Mouse (Mus musculus) forebrain, embryonic 10.5 days (tissue): ENCODE data around the gene Cacna1d. TPM values are rescaled to one million over a fixed set of nuclear protein-coding genes. Genes with fewer than 3 reads are reported as not detected.

Experiments used
- DNase-seq: peaks from one replicate; pipeline ENCODE4 v3.0.0-alpha.2; 2017; ENCODE audit warnings: low spot score; ENCODE audit errors: extremely low spot score
- H3K27ac ChIP-seq: fragments of 300-500 bp; sonication (generic); 2 replicates; pipeline ENCODE4 v1.5.1; 2016; ENCODE audit warnings: mild to moderate bottlenecking
- H3K27me3 ChIP-seq: fragments of 300-500 bp; sonication (generic); 2 replicates; pipeline ENCODE4 v1.6.1; 2016; ENCODE audit warnings: mild to moderate bottlenecking; ENCODE audit not compliant: poor library complexity, severe bottlenecking
- H3K36me3 ChIP-seq: fragments of 300-500 bp; sonication (generic); replicated peaks from 2 replicates; pipeline ENCODE4 v1.6.1; 2016; ENCODE audit warnings: mild to moderate bottlenecking, moderate library complexity
- H3K4me1 ChIP-seq: fragments of 300-500 bp; sonication (generic); 2 replicates; pipeline ENCODE4 v1.6.1; 2016
- H3K4me3 ChIP-seq: fragments of 300-500 bp; sonication (generic); 2 replicates; pipeline ENCODE4 v1.5.1; 2016; ENCODE audit warnings: mild to moderate bottlenecking, moderate library complexity
- H3K9me3 ChIP-seq: fragments of 300-500 bp; sonication (generic); 2 replicates; pipeline ENCODE4 v1.6.1; 2016; ENCODE audit warnings: mild to moderate bottlenecking, moderate library complexity
- WGBS: fragments of 180-500 bp; shearing (Covaris S2); methylation state at CpG from one replicate; pipeline ENCODE4 v1.1.7; 2016; 5-methylcytosine and 5-hydroxymethylcytosine counted together
- polyA plus RNA-seq: library from polyadenylated mRNA; unstranded; fragments of >200 nt; fragmentation: Nextera tagmentation; extraction: Ambion mirVana; gene quantifications from 2 replicates; pipeline ENCODE4 v1.2.1, GENCODE M21; 2016

Gene Cacna1d
- polyA plus RNA-seq, 1 experiment from 2014 or later: 1.3 TPM

- no peak for DNase-seq
- no peaks in the 10 kb centered on the region for H3K36me3 ChIP-seq
- H3K4me3 ChIP-seq: no peak overlapping the region
- peaks cover 10% of the 10 kb centered on the region for H3K4me1 ChIP-seq
- no peaks in the 10 kb centered on the region for H3K9me3 ChIP-seq
- WGBS: 22% methylated on average over 13 of the region's 13 CpGs
- H3K27me3 ChIP-seq: peaks cover 14% of the 10 kb centered on the region
- no peak overlapping the region for H3K27ac ChIP-seq
These were observed 35.3 kb downstream of the Cacna1d start for GRCm38 (mm10) chr14:30455801-30456595.

- Histone ChIP-seq H3K4me3 (no peak overlapping the region), H3K4me1 (no peaks in the 10 kb centered on the region), H3K9me3 (peaks cover 3% of the 10 kb centered on the region; the same call in 1 of the 2 replicates), H3K36me3 (no peaks in the 10 kb centered on the region), H3K27ac (no peak overlapping the region), H3K27me3 (no peaks in the 10 kb centered on the region)
- WGBS: 82% methylated on average over 3 of the region's 3 CpGs
- DNase-seq: no peak
These were observed 51.3 kb downstream of the Cacna1d start for GRCm38 (mm10) chr14:30439915-30440314.

- Histone ChIP-seq H3K27ac (no peak overlapping the region), H3K27me3 (no peaks in the 10 kb centered on the region), H3K9me3 (peaks cover 3% of the 10 kb centered on the region; the same call in 1 of the 2 replicates), H3K4me1 (peaks cover 2% of the 10 kb centered on the region), H3K36me3 (no peaks in the 10 kb centered on the region), H3K4me3 (no peak overlapping the region)
- WGBS: 93% methylated on average over 5 of the region's 5 CpGs
- no peak for DNase-seq
These were observed 55.9 kb downstream of the Cacna1d start for GRCm38 (mm10) chr14:30435316-30435715.

- no peak overlapping the region for H3K4me3 ChIP-seq
- no peaks in the 10 kb centered on the region for H3K9me3 ChIP-seq
- 66% methylated on average over 5 of the region's 5 CpGs for WGBS
- H3K27ac ChIP-seq: no peak overlapping the region
- H3K4me1 ChIP-seq: peaks cover 17% of the 10 kb centered on the region
- no peak for DNase-seq
- no peaks in the 10 kb centered on the region for H3K27me3 ChIP-seq
- no peaks in the 10 kb centered on the region for H3K36me3 ChIP-seq
These were observed 60.8 kb downstream of the Cacna1d start for GRCm38 (mm10) chr14:30430446-30430845.

GRCm38 (mm10) chr14:30430026-30430425 lies 61.2 kb downstream of the Cacna1d start:
- Histone ChIP-seq H3K9me3 (no peaks in the 10 kb centered on the region), H3K27ac (no peak overlapping the region), H3K36me3 (no peaks in the 10 kb centered on the region), H3K4me1 (peaks cover 19% of the 10 kb centered on the region), H3K27me3 (no peaks in the 10 kb centered on the region), H3K4me3 (no peak overlapping the region)
- 90% methylated on average over 9 of the region's 9 CpGs for WGBS
- no peak for DNase-seq

- no peaks in the 10 kb centered on the region for H3K36me3 ChIP-seq
- no peaks in the 10 kb centered on the region for H3K27me3 ChIP-seq
- no peaks in the 10 kb centered on the region for H3K9me3 ChIP-seq
- no peak for DNase-seq
- H3K4me3 ChIP-seq: no peak overlapping the region
- H3K4me1 ChIP-seq: peaks cover 19% of the 10 kb centered on the region
- no peak overlapping the region for H3K27ac ChIP-seq
- WGBS: 74% methylated on average over 9 of the region's 9 CpGs
These were observed 61.6 kb downstream of the Cacna1d start for GRCm38 (mm10) chr14:30429606-30430005.

- Histone ChIP-seq H3K4me1 (peaks cover 19% of the 10 kb centered on the region), H3K4me3 (no peak overlapping the region), H3K36me3 (no peaks in the 10 kb centered on the region), H3K27me3 (no peaks in the 10 kb centered on the region), H3K27ac (no peak overlapping the region), H3K9me3 (no peaks in the 10 kb centered on the region)
- DNase-seq: no peak
These were observed 62.5 kb downstream of the Cacna1d start for GRCm38 (mm10) chr14:30428757-30429156.

GRCm38 (mm10) chr14:30425876-30426275 lies 65.4 kb downstream of the Cacna1d start:
- no peak overlapping the region for H3K4me3 ChIP-seq
- 50% methylated on average over 4 of the region's 4 CpGs for WGBS
- H3K36me3 ChIP-seq: no peaks in the 10 kb centered on the region
- no peak overlapping the region for H3K27ac ChIP-seq
- H3K27me3 ChIP-seq: no peaks in the 10 kb centered on the region
- no peak for DNase-seq
- peaks cover 19% of the 10 kb centered on the region for H3K4me1 ChIP-seq
- H3K9me3 ChIP-seq: no peaks in the 10 kb centered on the region

GRCm38 (mm10) chr14:30425175-30425574 lies 66.1 kb downstream of the Cacna1d start:
- Histone ChIP-seq H3K4me3 (no peak overlapping the region), H3K27ac (no peak overlapping the region), H3K27me3 (no peaks in the 10 kb centered on the region), H3K36me3 (no peaks in the 10 kb centered on the region), H3K4me1 (peaks cover 16% of the 10 kb centered on the region), H3K9me3 (no peaks in the 10 kb centered on the region)
- DNase-seq: no peak
- WGBS: 82% methylated on average over 6 of the region's 6 CpGs

GRCm38 (mm10) chr14:30424638-30425037 lies 66.6 kb downstream of the Cacna1d start:
- Histone ChIP-seq H3K36me3 (no peaks in the 10 kb centered on the region), H3K4me3 (no peak overlapping the region), H3K4me1 (peaks cover 13% of the 10 kb centered on the region), H3K9me3 (no peaks in the 10 kb centered on the region), H3K27ac (no peak overlapping the region), H3K27me3 (no peaks in the 10 kb centered on the region)
- 86% methylated on average over 4 of the region's 4 CpGs for WGBS
- no peak for DNase-seq

GRCm38 (mm10) chr14:30422376-30423140 lies 68.7 kb downstream of the Cacna1d start:
- H3K4me1 ChIP-seq: peaks cover 13% of the 10 kb centered on the region
- no peak overlapping the region for H3K4me3 ChIP-seq
- H3K9me3 ChIP-seq: no peaks in the 10 kb centered on the region
- no peak for DNase-seq
- H3K27me3 ChIP-seq: no peaks in the 10 kb centered on the region
- 92% methylated on average over 7 of the region's 7 CpGs for WGBS
- no peaks in the 10 kb centered on the region for H3K36me3 ChIP-seq
- no peak overlapping the region for H3K27ac ChIP-seq

GRCm38 (mm10) chr14:30419458-30419857 lies 71.8 kb downstream of the Cacna1d start:
- DNase-seq: no peak
- Histone ChIP-seq H3K27ac (no peak overlapping the region), H3K4me1 (no peaks in the 10 kb centered on the region), H3K27me3 (no peaks in the 10 kb centered on the region), H3K36me3 (no peaks in the 10 kb centered on the region), H3K4me3 (no peak overlapping the region), H3K9me3 (no peaks in the 10 kb centered on the region)
- 90% methylated on average over 7 of the region's 7 CpGs for WGBS

- H3K27ac ChIP-seq: no peak overlapping the region
- no peak for DNase-seq
- WGBS: 89% methylated on average over 6 of the region's 6 CpGs
- no peaks in the 10 kb centered on the region for H3K9me3 ChIP-seq
- H3K4me1 ChIP-seq: no peaks in the 10 kb centered on the region
- no peaks in the 10 kb centered on the region for H3K36me3 ChIP-seq
- no peaks in the 10 kb centered on the region for H3K27me3 ChIP-seq
- no peak overlapping the region for H3K4me3 ChIP-seq
These were observed 72.2 kb downstream of the Cacna1d start for GRCm38 (mm10) chr14:30419046-30419445.
